Mouse (Mus musculus): ENCODE results near the gene Camk2g. TPM values are rescaled to one million over a fixed set of nuclear protein-coding genes. Genes with fewer than 3 reads are reported as not detected.

Gene Camk2g
- total and polyA plus RNA-seq, 2 experiments from 2014 or later, result 204 to 291 TPM

- Histone ChIP-seq H3K9ac (replicated peaks; ENCODE audit: low read length) (no peak overlapping the region), H3K4me1 (ENCODE audit: insufficient read depth, low read length) (no peaks in the 10 kb centered on the region), H3K27me3 (ENCODE audit: insufficient read depth, low read length) (no peaks in the 10 kb centered on the region), H3K4me2 (ENCODE audit: low read depth, low read length) (no peak overlapping the region), H3K4me3 (ENCODE audit: low read length) (no peak overlapping the region), H3K27ac (no peak overlapping the region), H3K9me3 (ENCODE audit: low read length) (no peaks in the 10 kb centered on the region), H3K36me3 (ENCODE audit: insufficient read depth, low read length) (no peaks in the 10 kb centered on the region)
- TF ChIP-seq CTCF (IDR thresholded peaks at IDR 0.05; ENCODE audit: low read depth), result no peak
- DNase-seq (ENCODE audit: low spot score) (no peak), ATAC-seq (no peak)
- 76% methylated on average over 7 of the region's 7 CpGs for WGBS
These were observed 40.2 kb upstream of the Camk2g start for GRCm38 (mm10) chr14:20834136-20834535.

GRCm38 (mm10) chr14:20833525-20833924, 39.6 kb upstream of the Camk2g start:
- H3K4me3 ChIP-seq (ENCODE audit: low read length), result no peak overlapping the region
- TF ChIP-seq CTCF (IDR thresholded peaks at IDR 0.05; ENCODE audit: low read depth), result no peak
- H3K36me3 ChIP-seq (ENCODE audit: insufficient read depth, low read length), result no peaks in the 10 kb centered on the region
- DNase-seq (ENCODE audit: low spot score) (no peak), ATAC-seq (no peak)
- 88% methylated on average over 4 of the region's 4 CpGs for WGBS
- H3K27me3 ChIP-seq (ENCODE audit: insufficient read depth, low read length), result no peaks in the 10 kb centered on the region
- no peak overlapping the region for H3K4me2 ChIP-seq (ENCODE audit: low read depth, low read length)
- no peaks in the 10 kb centered on the region for H3K9me3 ChIP-seq (ENCODE audit: low read length)
- no peak overlapping the region for H3K9ac ChIP-seq (replicated peaks; ENCODE audit: low read length)
- no peak overlapping the region for H3K27ac ChIP-seq
- H3K4me1 ChIP-seq (ENCODE audit: insufficient read depth, low read length), result no peaks in the 10 kb centered on the region

- Histone ChIP-seq H3K27me3 (ENCODE audit: insufficient read depth, low read length) (no peaks in the 10 kb centered on the region), H3K9me3 (ENCODE audit: low read length) (no peaks in the 10 kb centered on the region), H3K9ac (replicated peaks; ENCODE audit: low read length) (no peak overlapping the region), H3K4me1 (ENCODE audit: insufficient read depth, low read length) (no peaks in the 10 kb centered on the region), H3K4me3 (ENCODE audit: low read length) (no peak overlapping the region), H3K4me2 (ENCODE audit: low read depth, low read length) (no peak overlapping the region), H3K27ac (no peak overlapping the region), H3K36me3 (ENCODE audit: insufficient read depth, low read length) (no peaks in the 10 kb centered on the region)
- TF ChIP-seq CTCF (IDR thresholded peaks at IDR 0.05; ENCODE audit: low read depth), result no peak
- DNase-seq (ENCODE audit: low spot score), result no peak
- ATAC-seq, result no peak
- 80% methylated on average over 1 of the region's 1 CpGs for WGBS
These were observed 38.0 kb upstream of the Camk2g start for GRCm38 (mm10) chr14:20831915-20832314.

- DNase-seq (ENCODE audit: low spot score) (no peak), ATAC-seq (no peak)
- no peak overlapping the region for H3K4me3 ChIP-seq (ENCODE audit: low read length)
- no peaks in the 10 kb centered on the region for H3K9me3 ChIP-seq (ENCODE audit: low read length)
- no peak overlapping the region for H3K4me2 ChIP-seq (ENCODE audit: low read depth, low read length)
- H3K36me3 ChIP-seq (ENCODE audit: insufficient read depth, low read length), result no peaks in the 10 kb centered on the region
- 84% methylated on average over 9 of the region's 9 CpGs for WGBS
- no peaks in the 10 kb centered on the region for H3K27me3 ChIP-seq (ENCODE audit: insufficient read depth, low read length)
- H3K4me1 ChIP-seq (ENCODE audit: insufficient read depth, low read length), result no peaks in the 10 kb centered on the region
- H3K9ac ChIP-seq (replicated peaks; ENCODE audit: low read length), result no peak overlapping the region
- no peak for TF ChIP-seq CTCF (IDR thresholded peaks at IDR 0.05; ENCODE audit: low read depth)
- no peak overlapping the region for H3K27ac ChIP-seq
These were observed 37.4 kb upstream of the Camk2g start for GRCm38 (mm10) chr14:20831141-20831910.

- H3K4me2 ChIP-seq (ENCODE audit: low read depth, low read length), result no peak overlapping the region
- H3K27me3 ChIP-seq (ENCODE audit: insufficient read depth, low read length), result no peaks in the 10 kb centered on the region
- no peaks in the 10 kb centered on the region for H3K4me1 ChIP-seq (ENCODE audit: insufficient read depth, low read length)
- no peaks in the 10 kb centered on the region for H3K9me3 ChIP-seq (ENCODE audit: low read length)
- H3K36me3 ChIP-seq (ENCODE audit: insufficient read depth, low read length), result no peaks in the 10 kb centered on the region
- H3K27ac ChIP-seq, result no peak overlapping the region
- WGBS, result 87% methylated on average over 12 of the region's 12 CpGs
- no peak overlapping the region for H3K4me3 ChIP-seq (ENCODE audit: low read length)
- TF ChIP-seq CTCF (IDR thresholded peaks at IDR 0.05; ENCODE audit: low read depth), result no peak
- ATAC-seq, result no peak
- no peak overlapping the region for H3K9ac ChIP-seq (replicated peaks; ENCODE audit: low read length)
- no peak for DNase-seq (ENCODE audit: low spot score)
These were observed 35.9 kb upstream of the Camk2g start for GRCm38 (mm10) chr14:20829523-20830366.

- DNase-seq (ENCODE audit: low spot score) (no peak), ATAC-seq (no peak)
- H3K27me3 ChIP-seq (ENCODE audit: insufficient read depth, low read length), result no peaks in the 10 kb centered on the region
- H3K36me3 ChIP-seq (ENCODE audit: insufficient read depth, low read length), result no peaks in the 10 kb centered on the region
- no peak for TF ChIP-seq CTCF (IDR thresholded peaks at IDR 0.05; ENCODE audit: low read depth)
- H3K4me3 ChIP-seq (ENCODE audit: low read length), result no peak overlapping the region
- WGBS, result 92% methylated on average over 3 of the region's 3 CpGs
- no peak overlapping the region for H3K4me2 ChIP-seq (ENCODE audit: low read depth, low read length)
- no peak overlapping the region for H3K9ac ChIP-seq (replicated peaks; ENCODE audit: low read length)
- H3K27ac ChIP-seq, result no peak overlapping the region
- H3K9me3 ChIP-seq (ENCODE audit: low read length), result no peaks in the 10 kb centered on the region
- no peaks in the 10 kb centered on the region for H3K4me1 ChIP-seq (ENCODE audit: insufficient read depth, low read length)
These were observed 34.6 kb upstream of the Camk2g start for GRCm38 (mm10) chr14:20828524-20828923.
